Mouse (Mus musculus) liver, embryonic 12.5 days (tissue): ENCODE results near the gene Foxk1. TPM values are rescaled to one million over a fixed set of nuclear protein-coding genes. Genes with fewer than 3 reads are reported as not detected.

Source experiments
- ATAC-seq: fragments of 200-750 bp; cut with Nextera tagmentation; 2 replicates; pipeline ENCODE4 v1.8.0; 2017; ENCODE audit warnings: moderate number of reproducible peaks, mild to moderate bottlenecking, moderate library complexity
- H3K27ac ChIP-seq: fragments of 300-500 bp; sonication (generic); 2 replicates; pipeline ENCODE4 v1.5.1; 2016; ENCODE audit warnings: mild to moderate bottlenecking
- H3K27me3 ChIP-seq: fragments of 300-500 bp; sonication (generic); replicated peaks from 2 replicates; pipeline ENCODE4 v1.6.1; 2016; ENCODE audit warnings: mild to moderate bottlenecking, moderate library complexity
- H3K36me3 ChIP-seq: fragments of 300-500 bp; sonication (generic); 2 replicates; pipeline ENCODE4 v1.6.1; 2016; ENCODE audit warnings: mild to moderate bottlenecking, moderate library complexity
- H3K4me1 ChIP-seq: fragments of 300-500 bp; sonication (generic); 2 replicates; pipeline ENCODE4 v1.6.1; 2016
- H3K4me2 ChIP-seq: fragments of 300-500 bp; sonication (generic); 2 replicates; pipeline ENCODE4 v1.6.1; 2016; ENCODE audit warnings: mild to moderate bottlenecking, moderate library complexity
- H3K4me3 ChIP-seq: fragments of 300-500 bp; sonication (generic); 2 replicates; pipeline ENCODE4 v1.5.1; 2016; ENCODE audit warnings: mild to moderate bottlenecking, moderate library complexity
- H3K9ac ChIP-seq: fragments of 300-500 bp; sonication (generic); 2 replicates; pipeline ENCODE4 v1.6.1; 2016; ENCODE audit warnings: mild to moderate bottlenecking, moderate library complexity
- H3K9me3 ChIP-seq: fragments of 300-500 bp; sonication (generic); replicated peaks from 2 replicates; pipeline ENCODE4 v1.6.1; 2016; ENCODE audit warnings: mild to moderate bottlenecking, moderate library complexity
- WGBS: fragments of 180-500 bp; shearing (Covaris S2); methylation state at CpG from one replicate; pipeline ENCODE4 v1.1.7; 2016; ENCODE audit not compliant: insufficient replicate concordance; 5-methylcytosine and 5-hydroxymethylcytosine counted together
- polyA plus RNA-seq: library from polyadenylated mRNA; unstranded; fragments of >200 nt; fragmentation: Nextera tagmentation; extraction: Ambion mirVana; gene quantifications from 2 replicates; pipeline ENCODE4 v1.2.1, GENCODE M21; 2016

Gene Foxk1
- polyA plus RNA-seq, 1 experiment from 2014 or later = 3.1 TPM

DNA sequence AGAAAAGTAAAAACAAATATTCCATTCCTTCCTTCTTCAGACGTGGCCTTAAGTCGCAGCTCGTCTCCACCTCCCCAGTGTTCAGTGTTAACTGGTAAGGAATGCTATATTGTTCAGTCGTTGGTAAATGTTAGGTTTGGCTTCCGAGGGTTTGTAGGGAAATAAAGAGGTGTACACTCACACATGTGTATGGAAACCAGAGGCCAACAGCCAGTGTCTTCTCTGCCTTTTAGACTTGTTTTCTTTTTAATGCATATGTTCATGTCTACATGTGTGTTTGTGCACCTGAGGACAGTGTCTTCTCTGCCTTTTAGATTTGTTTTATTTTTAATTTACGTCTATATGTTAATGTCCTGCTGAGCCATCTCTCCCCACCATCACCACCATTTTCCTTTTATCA, 29.1 kb upstream of the Foxk1 start:
- ATAC-seq = no peak
- Histone ChIP-seq H3K4me2 (no peak overlapping the region), H3K36me3 (0 out of 2 replicates have a peak, but pooled peaks cover 6% of the 10 kb centered on the region), H3K27me3 (no peaks in the 10 kb centered on the region), H3K4me3 (no peak overlapping the region), H3K9me3 (no peaks in the 10 kb centered on the region), H3K27ac (no peak overlapping the region), H3K9ac (no peak overlapping the region), H3K4me1 (peaks cover 27% of the 10 kb centered on the region)
- 44% methylated on average over 6 of the region's 6 CpGs for WGBS

DNA sequence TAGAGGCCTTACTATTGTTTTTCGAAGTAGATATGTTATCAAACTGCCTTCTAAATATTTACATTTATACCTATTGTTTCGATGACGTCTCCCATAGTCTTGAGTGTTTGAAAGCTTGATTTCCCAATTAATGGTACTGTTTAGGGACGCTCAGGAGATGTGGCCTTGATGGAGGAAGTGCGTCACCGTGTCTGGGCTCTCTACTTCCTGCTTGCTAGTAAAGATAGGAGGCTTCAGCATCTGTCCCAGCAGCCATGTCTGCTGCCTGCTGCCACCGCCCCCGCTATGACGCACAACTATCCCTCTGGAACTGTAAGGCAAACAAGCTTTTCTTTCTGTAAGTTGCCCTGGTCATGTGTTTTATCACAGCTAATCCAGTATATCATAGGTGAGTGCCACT, 27.0 kb upstream of the Foxk1 start:
- H3K27me3 ChIP-seq = no peaks in the 10 kb centered on the region
- no peak overlapping the region for H3K9ac ChIP-seq
- H3K9me3 ChIP-seq = no peaks in the 10 kb centered on the region
- peaks cover 12% of the 10 kb centered on the region for H3K4me1 ChIP-seq
- ATAC-seq = no peak
- H3K27ac ChIP-seq = no peak overlapping the region
- no peak overlapping the region for H3K4me3 ChIP-seq
- 58% methylated on average over 9 of the region's 9 CpGs for WGBS
- H3K4me2 ChIP-seq = no peak overlapping the region
- H3K36me3 ChIP-seq = 0 out of 2 replicates have a peak, but pooled peaks cover 6% of the 10 kb centered on the region

GRCm38 (mm10) chr5:142375641-142376040, 25.7 kb upstream of the Foxk1 start:
- WGBS = 90% methylated on average over 5 of the region's 5 CpGs
- ATAC-seq = no peak
- Histone ChIP-seq H3K4me1 (peaks cover 12% of the 10 kb centered on the region), H3K4me2 (no peak overlapping the region), H3K36me3 (no peaks in the 10 kb centered on the region), H3K9ac (no peak overlapping the region), H3K27ac (no peak overlapping the region), H3K27me3 (no peaks in the 10 kb centered on the region), H3K4me3 (no peak overlapping the region), H3K9me3 (no peaks in the 10 kb centered on the region)

DNA sequence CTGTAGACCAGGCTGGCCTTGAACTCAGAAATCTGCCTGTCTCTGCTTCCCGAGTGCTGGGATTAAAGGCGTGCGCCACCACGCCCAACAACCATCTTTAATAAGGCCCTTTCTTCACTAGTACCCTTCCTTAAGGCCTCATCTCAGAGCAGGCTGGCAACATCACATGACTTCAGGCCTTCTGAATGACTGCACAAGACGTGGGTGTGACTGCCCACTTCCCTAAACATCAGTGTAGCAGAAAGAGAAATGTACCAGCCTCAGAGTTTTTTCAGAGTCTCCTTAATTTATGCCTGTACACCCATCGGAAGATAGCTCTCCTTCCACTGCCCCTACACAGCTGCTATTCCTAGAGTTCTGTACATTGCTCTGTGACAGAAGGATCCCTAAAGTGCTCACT, 25.2 kb upstream of the Foxk1 start:
- H3K4me3 ChIP-seq = no peak overlapping the region
- no peak overlapping the region for H3K4me2 ChIP-seq
- H3K27me3 ChIP-seq = no peaks in the 10 kb centered on the region
- no peak overlapping the region for H3K9ac ChIP-seq
- 64% methylated on average over 6 of the region's 6 CpGs for WGBS
- no peak for ATAC-seq
- H3K36me3 ChIP-seq = no peaks in the 10 kb centered on the region
- H3K9me3 ChIP-seq = no peaks in the 10 kb centered on the region
- no peak overlapping the region for H3K27ac ChIP-seq
- peaks cover 8% of the 10 kb centered on the region for H3K4me1 ChIP-seq

GRCm38 (mm10) chr5:142378068-142378467, 23.2 kb upstream of the Foxk1 start:
- H3K27ac ChIP-seq = no peak overlapping the region
- no peak overlapping the region for H3K9ac ChIP-seq
- H3K4me3 ChIP-seq = no peak overlapping the region
- no peaks in the 10 kb centered on the region for H3K4me1 ChIP-seq
- no peaks in the 10 kb centered on the region for H3K9me3 ChIP-seq
- H3K27me3 ChIP-seq = no peaks in the 10 kb centered on the region
- no peak for ATAC-seq
- no peaks in the 10 kb centered on the region for H3K36me3 ChIP-seq
- 51% methylated on average over 2 of the region's 2 CpGs for WGBS
- H3K4me2 ChIP-seq = no peak overlapping the region

DNA sequence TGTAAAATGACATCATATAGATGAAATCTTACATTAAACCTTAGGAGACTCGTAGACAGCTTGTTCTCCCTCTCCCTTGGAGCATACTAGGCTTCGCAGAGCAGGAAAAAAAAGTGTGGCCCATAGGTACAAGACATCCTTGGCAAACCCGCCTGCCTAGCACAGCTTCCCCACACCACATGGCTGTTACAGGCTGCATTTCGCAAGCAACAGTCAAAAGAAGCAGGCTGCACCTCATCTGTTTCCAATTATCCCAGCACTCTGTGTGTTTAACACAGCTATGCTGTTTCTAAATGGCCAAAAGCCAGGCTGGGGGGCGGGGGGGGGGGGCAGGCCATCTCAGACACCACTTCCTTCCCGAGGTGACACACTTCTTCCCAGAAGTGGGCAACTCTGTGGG, 20.8 kb upstream of the Foxk1 start:
- H3K9ac ChIP-seq = no peak overlapping the region
- no peaks in the 10 kb centered on the region for H3K9me3 ChIP-seq
- H3K4me2 ChIP-seq = no peak overlapping the region
- no peak overlapping the region for H3K4me3 ChIP-seq
- no peaks in the 10 kb centered on the region for H3K36me3 ChIP-seq
- no peak overlapping the region for H3K27ac ChIP-seq
- WGBS = 38% methylated on average over 6 of the region's 6 CpGs
- peaks cover 8% of the 10 kb centered on the region; the same call in 1 of the 2 replicates for H3K27me3 ChIP-seq
- no peak for ATAC-seq
- H3K4me1 ChIP-seq = 0 out of 2 replicates have a peak, but pooled peaks cover 8% of the 10 kb centered on the region

- H3K4me3 ChIP-seq = no peak overlapping the region
- H3K4me2 ChIP-seq = no peak overlapping the region
- H3K36me3 ChIP-seq = no peaks in the 10 kb centered on the region
- H3K4me1 ChIP-seq = peaks cover 24% of the 10 kb centered on the region; the same call in 1 of the 2 replicates
- H3K9me3 ChIP-seq = no peaks in the 10 kb centered on the region
- 49% methylated on average over 22 of the region's 23 CpGs for WGBS
- no peak overlapping the region for H3K27ac ChIP-seq
- peaks cover 11% of the 10 kb centered on the region; the same call in 1 of the 2 replicates for H3K27me3 ChIP-seq
- H3K9ac ChIP-seq = no peak overlapping the region
- ATAC-seq = no peak
These were observed 16.2 kb upstream of the Foxk1 start for GRCm38 (mm10) chr5:142384911-142385660.

DNA sequence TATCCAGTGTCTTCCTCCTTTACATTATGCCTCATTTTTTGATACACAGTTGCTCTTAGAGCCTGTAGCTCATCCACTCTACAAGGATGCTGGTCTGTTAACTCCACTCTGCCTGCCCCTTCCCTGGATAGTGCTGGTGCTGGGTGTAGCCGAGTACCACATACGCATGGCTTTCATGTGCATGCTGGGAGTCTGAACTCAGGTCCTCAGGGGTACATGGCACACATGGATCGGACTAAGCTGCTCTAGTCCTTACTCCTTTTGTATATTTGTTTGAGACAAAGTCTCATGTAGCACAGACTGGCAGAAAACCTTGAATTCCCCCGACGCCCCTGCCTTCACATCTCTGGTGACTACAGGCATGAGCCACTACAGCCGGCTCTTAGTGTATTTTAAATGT, 15.0 kb upstream of the Foxk1 start:
- no peaks in the 10 kb centered on the region for H3K9me3 ChIP-seq
- H3K27me3 ChIP-seq = peaks cover 11% of the 10 kb centered on the region; the same call in 1 of the 2 replicates
- no peak for ATAC-seq
- peaks cover 24% of the 10 kb centered on the region; the same call in 1 of the 2 replicates for H3K4me1 ChIP-seq
- H3K9ac ChIP-seq = no peak overlapping the region
- no peak overlapping the region for H3K4me2 ChIP-seq
- H3K27ac ChIP-seq = no peak overlapping the region
- H3K36me3 ChIP-seq = no peaks in the 10 kb centered on the region
- H3K4me3 ChIP-seq = no peak overlapping the region
- 70% methylated on average over 6 of the region's 6 CpGs for WGBS

DNA sequence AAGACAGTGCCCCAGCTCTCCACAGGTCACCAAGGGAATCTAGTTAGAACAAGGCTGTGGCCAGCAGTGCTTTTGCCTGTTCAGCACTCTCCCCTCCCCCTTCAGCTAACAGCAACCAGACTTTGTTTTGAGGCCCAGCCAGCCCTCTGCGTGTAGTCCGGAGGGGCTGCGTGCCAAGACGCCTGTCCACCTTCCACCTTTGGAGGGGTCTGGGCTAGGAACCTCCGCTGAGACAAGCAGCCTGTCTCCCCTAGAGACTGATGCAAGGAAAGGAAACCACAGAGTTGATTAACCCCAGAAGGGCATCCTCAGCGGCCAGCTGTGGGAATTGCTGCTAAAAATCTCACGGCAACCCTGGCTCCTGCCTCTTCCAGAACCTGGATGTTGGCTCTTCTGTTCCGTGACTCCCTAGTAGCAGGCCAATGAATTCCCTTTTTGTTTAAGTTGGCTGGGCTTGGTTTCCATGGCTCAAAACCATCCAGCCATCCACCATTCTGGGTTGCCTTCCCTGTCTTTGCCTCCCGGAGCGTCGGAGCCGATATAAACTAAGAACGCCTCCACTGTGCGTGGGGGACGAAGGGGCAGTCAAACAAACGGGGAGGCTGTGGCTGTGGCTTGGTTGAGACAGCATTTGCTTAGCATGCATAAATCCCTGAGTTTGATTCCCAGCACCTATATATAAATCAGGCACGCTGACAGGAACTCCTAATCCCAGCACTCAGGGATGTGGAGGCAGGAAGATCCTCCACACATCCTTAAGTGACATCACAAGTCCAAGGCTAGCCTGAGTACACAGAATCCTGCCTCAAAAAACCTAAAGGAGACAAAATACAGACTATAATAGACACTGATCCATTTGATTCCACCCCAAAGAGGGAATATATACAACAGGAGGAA, 14.3 kb upstream of the Foxk1 start:
- 55% methylated on average over 17 of the region's 17 CpGs for WGBS
- Histone ChIP-seq H3K27me3 (peaks cover 11% of the 10 kb centered on the region; the same call in 1 of the 2 replicates), H3K9me3 (no peaks in the 10 kb centered on the region), H3K9ac (no peak overlapping the region), H3K4me3 (no peak overlapping the region), H3K4me1 (peaks cover 24% of the 10 kb centered on the region; the same call in 1 of the 2 replicates), H3K36me3 (no peaks in the 10 kb centered on the region), H3K4me2 (no peak overlapping the region), H3K27ac (no peak overlapping the region)
- no peak for ATAC-seq

DNA sequence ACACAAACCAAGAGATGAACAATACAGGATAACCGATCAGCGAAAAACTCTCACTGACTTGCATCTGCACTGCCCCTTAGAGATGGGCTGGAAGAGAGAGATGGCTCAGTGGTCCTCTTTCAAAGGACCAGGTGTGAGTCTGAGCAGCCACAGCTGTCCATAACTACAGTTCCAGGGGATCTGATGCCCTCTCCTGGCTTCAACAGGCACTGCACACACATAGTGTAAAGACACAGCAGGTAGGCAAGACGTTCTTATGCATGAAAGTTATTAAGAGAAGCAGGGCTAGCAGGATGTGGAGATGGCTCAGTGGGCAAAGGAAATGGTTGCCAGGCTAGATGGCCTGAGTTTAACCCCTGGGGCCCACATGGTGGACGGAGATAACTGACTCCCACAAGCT, 13.6 kb upstream of the Foxk1 start:
- ATAC-seq = no peak
- Histone ChIP-seq H3K4me2 (no peak overlapping the region), H3K9ac (no peak overlapping the region), H3K9me3 (no peaks in the 10 kb centered on the region), H3K27me3 (peaks cover 11% of the 10 kb centered on the region; the same call in 1 of the 2 replicates), H3K36me3 (no peaks in the 10 kb centered on the region), H3K27ac (no peak overlapping the region), H3K4me1 (peaks cover 24% of the 10 kb centered on the region; the same call in 1 of the 2 replicates), H3K4me3 (no peak overlapping the region)
- WGBS = 57% methylated on average over 4 of the region's 4 CpGs

DNA sequence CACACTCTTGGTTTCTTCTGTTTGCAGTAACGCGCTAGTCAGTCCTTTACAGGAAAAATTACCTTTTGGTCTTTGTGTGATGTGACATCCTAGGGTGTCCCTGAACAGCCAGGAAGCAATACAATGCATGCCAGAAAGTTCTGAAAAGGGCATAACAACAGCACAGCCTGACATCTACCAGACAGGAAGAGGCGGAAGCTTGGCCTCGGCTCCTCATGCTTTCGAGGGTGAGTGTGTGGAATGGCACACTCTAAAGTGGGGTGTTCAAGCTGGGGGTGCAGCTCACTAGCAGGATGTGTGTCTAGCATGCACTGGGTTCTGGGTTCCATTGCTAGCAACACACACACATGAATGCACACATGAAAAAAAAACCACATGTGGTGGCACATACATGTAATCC, 9.6 kb upstream of the Foxk1 start:
- WGBS = 66% methylated on average over 5 of the region's 5 CpGs
- ATAC-seq = no peak
- H3K36me3 ChIP-seq = no peaks in the 10 kb centered on the region
- no peaks in the 10 kb centered on the region for H3K9me3 ChIP-seq
- peaks cover 6% of the 10 kb centered on the region; the same call in 1 of the 2 replicates for H3K4me1 ChIP-seq
- no peak overlapping the region for H3K9ac ChIP-seq
- H3K4me3 ChIP-seq = no peak overlapping the region
- no peak overlapping the region for H3K27ac ChIP-seq
- H3K27me3 ChIP-seq = no peaks in the 10 kb centered on the region
- no peak overlapping the region for H3K4me2 ChIP-seq
